Mouse (Mus musculus) megakaryocyte-erythroid progenitor cell, adult 5-6 weeks (primary cell): ENCODE measurements around the gene Rnf10. TPM values are rescaled to one million over a fixed set of nuclear protein-coding genes. Genes with fewer than 3 reads are reported as not detected.

Experiments used
- ATAC-seq: replicated peaks from 2 replicates; pipeline ENCODE4 v1.8.0; 2016; ENCODE audit warnings: mild to moderate bottlenecking, inconsistent platforms; ENCODE audit not compliant: severe bottlenecking, poor library complexity, low FRiP score, low TSS enrichment
- total RNA-seq, 2 experiments: library from RNA; stranded (forward) in 1 of 2; stranded (reverse) in 1 of 2; fragments of 200-1000, 215-1000 nt in 1 of 2; fragments of >200 nt in 1 of 2; fragmentation: Nextera tagmentation in 1 of 2; gene quantifications; 2 replicates each; pipeline ENCODE4 v1.2.3; 2014 to 2017

The Rnf10 gene
- total RNA-seq, 2 experiments from 2014 or later: 35.9 to 47.4 TPM

GRCm38 (mm10) chr5:115207892-115208291 lies 64.8 kb downstream of the Rnf10 start:
- ATAC-seq: no peak

- no peak for ATAC-seq
These were observed 65.5 kb downstream of the Rnf10 start for GRCm38 (mm10) chr5:115207244-115207643.

GRCm38 (mm10) chr5:115204562-115205311 lies 68.0 kb downstream of the Rnf10 start:
- ATAC-seq: no peak

- no peak for ATAC-seq
These were observed 68.8 kb downstream of the Rnf10 start for GRCm38 (mm10) chr5:115203735-115204561.

DNA sequence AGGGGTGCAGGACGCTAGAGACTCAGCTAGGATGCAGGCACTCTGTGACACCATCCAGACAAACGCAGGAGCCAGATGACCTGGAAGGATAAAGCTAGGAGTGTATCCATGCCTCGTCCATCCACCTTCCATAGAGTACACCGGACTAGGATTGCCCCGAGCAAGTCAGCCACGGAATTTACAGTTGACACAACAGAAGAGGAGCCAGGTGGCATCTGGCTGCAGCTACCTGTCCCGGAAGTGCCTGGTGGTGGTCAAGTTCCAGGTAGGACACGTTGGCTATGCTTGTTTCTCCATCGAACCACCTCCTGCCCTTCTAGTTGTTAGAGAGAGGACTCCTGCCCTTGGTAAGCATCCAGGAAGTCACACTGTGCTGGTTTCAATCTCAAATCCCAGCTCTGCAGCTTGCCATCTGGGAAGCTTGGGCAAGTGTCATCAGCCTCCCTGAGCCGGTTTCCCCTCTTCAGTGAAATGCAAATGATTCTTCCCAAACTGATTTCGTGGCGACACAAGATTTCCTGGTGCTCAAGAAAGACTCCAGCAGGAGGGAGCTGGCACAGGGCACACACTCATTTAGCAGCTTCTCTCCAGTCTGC lies 78.0 kb downstream of the Rnf10 start:
- ATAC-seq: no peak

DNA sequence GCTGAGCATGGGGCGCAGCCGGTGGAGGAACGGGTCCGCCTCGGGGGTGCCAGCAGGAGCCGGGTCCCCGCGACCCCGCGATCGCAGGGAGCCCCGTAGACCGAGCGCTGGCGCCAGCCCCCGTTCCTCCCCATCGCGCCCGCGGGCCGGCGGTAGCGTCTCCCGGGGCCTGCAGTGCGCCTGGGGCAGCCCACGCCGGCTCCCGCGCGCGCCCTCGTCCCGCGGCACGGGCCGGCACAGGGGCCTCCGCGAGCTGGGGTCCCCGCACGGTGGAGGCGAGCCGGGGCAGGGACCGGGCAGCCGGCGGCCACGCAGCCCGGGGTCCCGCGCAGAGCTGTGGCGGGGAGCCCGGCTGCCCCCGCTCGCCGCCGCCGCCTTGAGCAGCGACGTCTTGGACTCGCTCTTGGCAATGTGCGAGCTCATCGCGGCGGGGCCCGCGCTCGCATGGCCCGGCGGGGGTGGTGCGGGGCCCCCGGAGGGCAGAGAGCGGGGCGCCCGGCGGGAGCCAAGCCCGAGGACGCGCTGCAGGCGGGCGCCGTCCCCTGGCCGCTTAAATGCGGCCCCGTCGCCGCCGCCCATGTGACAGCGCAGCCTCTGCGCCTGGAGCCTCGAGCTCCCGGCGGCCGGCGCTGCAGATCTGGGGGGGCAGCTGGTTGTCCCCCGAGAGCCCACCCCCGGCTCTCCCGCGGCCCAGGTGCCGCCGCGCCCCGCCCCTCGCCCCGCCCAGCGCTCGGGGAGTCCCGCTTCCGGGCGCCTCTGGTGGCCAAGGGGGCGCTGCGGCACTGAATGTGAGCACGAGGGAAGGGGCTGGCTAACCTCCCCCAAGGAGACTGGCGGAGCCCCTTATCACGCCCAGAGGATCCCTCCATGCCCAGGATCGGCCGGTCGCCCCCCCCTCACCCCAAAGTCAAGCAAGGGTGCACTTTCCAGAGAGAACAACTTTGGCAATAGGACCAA lies 78.8 kb downstream of the Rnf10 start, which contains the start of gene Cabp1:
Gene Cabp1 (minus strand): TSS at position 713 of the 957 bp plus-strand sequence.
- no peak for ATAC-seq

DNA sequence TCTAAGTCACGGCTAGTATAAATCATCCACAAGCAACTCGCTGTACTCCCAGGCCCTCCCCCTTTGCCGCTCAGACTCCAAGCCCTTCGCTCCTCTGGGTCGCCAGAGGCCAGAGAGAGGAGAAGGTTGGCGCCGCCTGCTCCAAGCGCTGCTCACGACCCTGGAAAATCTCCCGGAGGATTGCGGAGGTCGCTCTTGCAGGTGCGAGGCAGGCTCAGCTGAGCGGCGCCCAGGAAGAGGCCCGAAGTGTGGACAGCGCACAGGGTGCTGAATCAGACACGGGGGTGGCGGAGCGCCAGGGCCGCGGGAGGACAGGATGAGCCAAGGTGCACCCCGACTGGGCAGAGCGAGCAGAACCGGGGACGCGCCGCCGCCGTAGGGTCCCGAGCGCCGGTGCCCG lies 79.5 kb downstream of the Rnf10 start:
- peak; percentile 62 for ATAC-seq

GRCm38 (mm10) chr5:115192828-115193195 lies 79.9 kb downstream of the Rnf10 start:
- ATAC-seq: no peak

GRCm38 (mm10) chr5:115191880-115192827 lies 80.5 kb downstream of the Rnf10 start:
- ATAC-seq: no peak

Other genes starting within 250 kb of the Rnf10 start
- gene Gm10401, start 174.6 kb downstream of the Rnf10 start, total RNA-seq (2014; fragmentation: Nextera tagmentation): not detected in 2 replicates
- 6.0 TPM in 1 of 2 replicates, not detected in the other for gene Gm10401, start 174.6 kb downstream of the Rnf10 start, total RNA-seq (2017)
- 39.6 and 50.3 TPM in 2 replicates for gene Acads, start 153.6 kb downstream of the Rnf10 start, total RNA-seq (2014; fragmentation: Nextera tagmentation)
- 19.2 and 24.8 TPM in 2 replicates for gene Acads, start 153.6 kb downstream of the Rnf10 start, total RNA-seq (2017)
- 13.8 and 15.5 TPM in 2 replicates for gene Unc119b, start 137.9 kb downstream of the Rnf10 start, total RNA-seq (2014; fragmentation: Nextera tagmentation)
- gene Unc119b, start 137.9 kb downstream of the Rnf10 start, total RNA-seq (2017): 7.1 and 12.7 TPM in 2 replicates
- gene Mlec, start 114.7 kb downstream of the Rnf10 start, total RNA-seq (2014; fragmentation: Nextera tagmentation): 86.1 and 86.4 TPM in 2 replicates
- gene Mlec, start 114.7 kb downstream of the Rnf10 start, total RNA-seq (2017): 101 and 113 TPM in 2 replicates
- gene Cabp1, start 78.5 kb downstream of the Rnf10 start, total RNA-seq (2014; fragmentation: Nextera tagmentation): not detected in 2 replicates
- not detected in 2 replicates for gene Cabp1, start 78.5 kb downstream of the Rnf10 start, total RNA-seq (2017)
- 130 and 136 TPM in 2 replicates for gene Pop5, start 37.1 kb downstream of the Rnf10 start, total RNA-seq (2014; fragmentation: Nextera tagmentation)
- gene Pop5, start 37.1 kb downstream of the Rnf10 start, total RNA-seq (2017): 69.1 and 154 TPM in 2 replicates
- 23.0 and 35.5 TPM in 2 replicates for gene Coq5, start 6.8 kb upstream of the Rnf10 start, total RNA-seq (2014; fragmentation: Nextera tagmentation)
- gene Coq5, start 6.8 kb upstream of the Rnf10 start, total RNA-seq (2017): 71.1 and 78.6 TPM in 2 replicates
- gene Dynll1, start 28.1 kb upstream of the Rnf10 start, total RNA-seq (2014; fragmentation: Nextera tagmentation): 550 and 746 TPM in 2 replicates
- 379 and 555 TPM in 2 replicates for gene Dynll1, start 28.1 kb upstream of the Rnf10 start, total RNA-seq (2017)
- 74.7 and 96.0 TPM in 2 replicates for gene Srsf9, start 54.3 kb upstream of the Rnf10 start, total RNA-seq (2014; fragmentation: Nextera tagmentation)
- gene Srsf9, start 54.3 kb upstream of the Rnf10 start, total RNA-seq (2017): 61.6 and 108 TPM in 2 replicates
- 31.0 and 41.1 TPM in 2 replicates for gene Gatc, start 68.3 kb upstream of the Rnf10 start, total RNA-seq (2014; fragmentation: Nextera tagmentation)
- 13.6 and 18.6 TPM in 2 replicates for gene Gatc, start 68.3 kb upstream of the Rnf10 start, total RNA-seq (2017)
- 36.8 and 45.8 TPM in 2 replicates for gene Triap1, start 68.3 kb upstream of the Rnf10 start, total RNA-seq (2014; fragmentation: Nextera tagmentation)
- gene Triap1, start 68.3 kb upstream of the Rnf10 start, total RNA-seq (2017): 16.8 and 19.8 TPM in 2 replicates
- 744 and 848 TPM in 2 replicates for gene Cox6a1, start 76.1 kb upstream of the Rnf10 start, total RNA-seq (2014; fragmentation: Nextera tagmentation)
- 84.8 and 115 TPM in 2 replicates for gene Cox6a1, start 76.1 kb upstream of the Rnf10 start, total RNA-seq (2017)
- gene Msi1, start 156.7 kb upstream of the Rnf10 start, total RNA-seq (2014; fragmentation: Nextera tagmentation): not detected in 2 replicates
- not detected in 2 replicates for gene Msi1, start 156.7 kb upstream of the Rnf10 start, total RNA-seq (2017)
- not detected in 2 replicates for gene Pla2g1b, start 193.4 kb upstream of the Rnf10 start, total RNA-seq (2014; fragmentation: Nextera tagmentation)
- gene Pla2g1b, start 193.4 kb upstream of the Rnf10 start, total RNA-seq (2017): not detected in 2 replicates
- gene Sirt4, start 211.8 kb upstream of the Rnf10 start, total RNA-seq (2014; fragmentation: Nextera tagmentation): 10.7 and 20.4 TPM in 2 replicates
- 3.4 and 7.2 TPM in 2 replicates for gene Sirt4, start 211.8 kb upstream of the Rnf10 start, total RNA-seq (2017)
- gene Pxn, start 233.8 kb upstream of the Rnf10 start, total RNA-seq (2014; fragmentation: Nextera tagmentation): 31.8 and 34.0 TPM in 2 replicates
- 36.1 and 47.5 TPM in 2 replicates for gene Pxn, start 233.8 kb upstream of the Rnf10 start, total RNA-seq (2017)